Mouse (Mus musculus): ENCODE data around the gene Morn4.
"Not testable (repeated sequence)": the region's sequence is repeated elsewhere in the genome, so short reads cannot be mapped to it uniquely, and the experiment has no call there.

Gene Morn4

DNA sequence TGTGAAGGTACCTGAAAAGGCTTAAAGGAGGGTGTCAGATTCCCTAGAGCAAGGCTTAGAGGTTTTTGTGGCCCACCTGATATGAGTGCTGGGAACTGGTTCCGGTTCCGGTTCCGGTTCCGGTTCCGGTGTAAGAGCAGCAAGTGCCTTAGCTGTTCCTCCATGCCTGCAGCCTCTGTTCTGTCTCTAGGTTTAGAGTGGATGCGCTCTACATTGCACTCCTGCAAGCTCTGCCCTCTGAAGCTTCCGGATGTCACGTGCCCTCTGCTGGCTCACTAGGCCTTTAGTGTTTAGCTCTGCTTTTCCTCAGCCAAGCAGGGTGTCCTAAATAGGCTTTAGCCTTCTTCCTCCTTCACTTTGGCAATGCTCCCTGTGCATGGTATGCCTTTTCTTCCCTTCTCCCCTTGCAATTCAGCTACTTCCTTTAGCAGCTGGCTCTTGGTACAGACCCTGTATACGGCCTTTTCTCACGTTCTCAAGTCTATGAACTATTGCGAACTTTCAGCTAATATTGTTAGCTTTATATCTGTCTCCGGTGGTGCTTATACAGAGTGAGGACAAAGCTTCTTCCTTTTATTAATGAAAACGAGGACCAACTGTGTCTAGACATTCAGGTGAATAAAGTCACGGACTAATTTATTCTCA lies 3.1 kb upstream of the Morn4 start:
- in situ Hi-C loops (cut with MboI; ENCODE audit: unreplicated experiment in 2 of 2) = no loop called here

DNA sequence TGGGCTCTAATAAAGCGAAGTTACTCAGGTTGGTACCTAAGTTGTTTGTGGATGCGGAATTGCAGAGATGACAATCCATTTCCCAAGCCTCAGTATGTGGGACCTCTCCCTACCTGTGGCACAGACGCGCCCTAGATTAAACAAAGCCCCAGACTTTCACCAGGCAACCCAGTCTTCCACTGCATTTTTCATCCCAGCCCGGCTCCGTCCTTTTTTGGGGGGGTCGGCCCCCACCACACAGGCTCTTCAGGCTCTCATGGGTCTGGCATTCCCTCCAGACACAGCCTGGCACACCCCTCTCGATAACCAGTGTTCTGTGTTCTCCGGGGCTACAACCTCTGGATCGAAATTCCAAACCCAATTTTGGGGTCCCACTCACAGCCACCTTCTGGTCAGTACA lies 467 bp downstream of the Morn4 start:
- in situ Hi-C loops (cut with MboI; ENCODE audit: unreplicated experiment in 2 of 2) = no loop called here

DNA sequence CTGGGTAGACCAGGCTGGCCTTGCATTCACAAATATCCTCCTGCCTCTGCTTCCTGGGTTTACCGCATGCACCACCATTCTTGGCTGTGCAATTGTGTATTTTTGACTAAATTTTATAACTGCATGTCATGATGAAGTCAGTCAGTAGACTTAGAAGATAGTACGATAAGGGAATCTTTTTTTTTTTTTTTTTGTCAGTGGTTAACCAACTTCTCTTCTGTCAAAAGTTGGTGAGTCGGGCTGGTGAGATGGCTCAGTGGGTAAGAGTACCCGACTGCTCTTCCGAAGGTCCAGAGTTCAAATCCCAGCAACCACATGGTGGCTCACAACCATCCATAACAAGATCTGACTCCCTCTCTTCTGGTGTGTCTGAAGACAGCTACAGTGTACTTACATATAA lies 4.5 kb downstream of the Morn4 start:
- in situ Hi-C loops (cut with MboI; ENCODE audit: unreplicated experiment in 2 of 2) = not testable (repeated sequence)

DNA sequence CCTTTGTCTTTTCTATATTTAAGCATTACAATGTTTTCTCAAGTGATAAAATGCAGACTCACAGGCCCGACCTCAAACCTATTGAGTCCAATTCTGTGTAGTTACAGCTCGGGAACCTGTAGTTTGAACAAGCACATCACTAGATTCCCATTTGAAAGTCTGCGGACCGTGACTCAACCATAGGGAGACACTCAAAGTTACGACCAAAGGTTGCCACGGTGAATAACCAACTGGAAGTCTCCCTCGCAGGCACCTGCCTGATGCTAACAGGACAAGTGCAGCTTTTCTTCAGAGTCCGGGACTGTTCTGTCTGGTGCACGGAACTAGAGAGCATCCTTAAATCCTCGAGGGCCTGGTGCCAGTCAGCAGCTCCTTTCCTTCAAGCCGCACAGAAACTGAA lies 5.7 kb downstream of the Morn4 start:
- in situ Hi-C loops (cut with MboI; ENCODE audit: unreplicated experiment in 2 of 2) = no loop called here

DNA sequence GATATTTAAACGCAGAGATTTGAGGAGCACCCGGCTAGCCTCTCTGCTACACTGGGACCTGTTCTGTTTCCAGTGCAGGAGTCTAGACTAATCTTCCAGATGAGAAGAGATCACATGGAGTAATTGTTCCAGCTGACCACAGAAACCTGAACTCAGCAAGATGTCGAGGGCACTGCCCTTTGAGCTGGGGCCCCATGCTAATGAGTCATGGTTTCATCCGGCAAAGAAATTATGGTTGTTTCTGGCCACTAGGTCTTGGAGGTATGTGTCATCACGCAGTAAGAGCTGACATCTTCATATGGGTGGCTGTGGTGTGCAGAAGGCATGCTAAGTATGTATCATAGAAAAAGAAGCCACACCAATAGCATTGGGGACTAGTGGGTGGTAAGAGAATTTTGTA lies 6.2 kb downstream of the Morn4 start:
- in situ Hi-C loops (cut with MboI; ENCODE audit: unreplicated experiment in 2 of 2) = no loop called here

DNA sequence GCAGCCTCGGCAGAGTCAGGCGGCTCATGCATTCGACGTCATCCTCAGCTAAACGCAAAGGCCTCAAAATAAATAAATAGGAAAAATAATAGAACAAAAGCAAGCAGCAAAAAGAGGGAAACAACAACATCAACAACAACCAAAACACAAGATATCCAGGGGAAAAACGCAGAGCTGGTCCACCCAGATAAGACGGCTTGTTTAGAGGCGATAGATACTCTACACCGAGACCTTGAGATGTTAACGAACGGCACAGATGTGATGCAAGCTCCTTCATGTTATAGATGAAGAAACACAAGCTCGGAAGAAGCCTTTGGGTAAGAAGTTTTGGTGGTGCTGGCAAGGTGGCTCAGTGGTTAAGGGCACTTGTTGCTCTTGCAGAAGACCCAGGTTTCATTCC lies 7.2 kb downstream of the Morn4 start:
- in situ Hi-C loops (cut with MboI; ENCODE audit: unreplicated experiment in 2 of 2) = no loop called here

DNA sequence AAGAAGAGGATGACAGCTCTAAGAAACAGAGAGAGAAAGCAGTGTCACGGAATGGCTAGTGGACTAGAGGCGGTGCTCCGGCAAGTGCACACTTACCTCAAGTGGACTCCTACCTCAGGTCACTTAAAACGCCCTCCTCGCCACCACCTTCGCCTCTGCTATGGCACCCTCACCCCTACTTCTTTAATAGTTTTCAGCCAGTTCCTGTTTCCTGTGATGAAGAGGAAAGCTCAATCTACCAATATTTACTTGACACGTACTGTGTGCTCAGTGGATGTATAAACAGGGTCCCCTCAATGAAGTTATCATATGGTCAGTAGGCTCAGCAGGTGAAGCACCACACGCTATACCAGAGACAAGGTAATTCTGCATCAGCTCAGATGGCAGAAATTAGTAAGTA lies 7.6 kb downstream of the Morn4 start:
- in situ Hi-C loops (cut with MboI; ENCODE audit: unreplicated experiment in 2 of 2) = no loop called here

DNA sequence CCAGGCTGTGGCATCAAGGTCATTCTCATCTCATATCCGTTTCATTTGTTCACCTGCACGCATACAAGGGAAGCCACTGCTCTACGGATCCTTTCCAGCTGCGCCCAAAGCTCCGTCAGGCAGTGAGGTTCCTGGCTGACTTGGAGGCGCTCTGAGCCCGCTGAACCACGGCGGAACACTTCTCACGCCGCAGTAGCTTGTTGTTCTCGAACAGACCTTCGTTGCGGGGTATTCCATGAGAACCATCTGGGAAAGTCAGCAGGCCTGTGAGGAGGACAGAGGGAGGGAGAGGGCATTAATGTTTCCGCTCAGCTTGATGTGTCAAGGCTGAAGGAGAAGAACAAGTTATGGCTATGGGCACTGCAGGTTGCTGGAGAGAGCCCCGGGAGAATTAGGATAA lies 10.2 kb downstream of the Morn4 start:
- in situ Hi-C loops (cut with MboI; ENCODE audit: unreplicated experiment in 2 of 2) = no loop called here

DNA sequence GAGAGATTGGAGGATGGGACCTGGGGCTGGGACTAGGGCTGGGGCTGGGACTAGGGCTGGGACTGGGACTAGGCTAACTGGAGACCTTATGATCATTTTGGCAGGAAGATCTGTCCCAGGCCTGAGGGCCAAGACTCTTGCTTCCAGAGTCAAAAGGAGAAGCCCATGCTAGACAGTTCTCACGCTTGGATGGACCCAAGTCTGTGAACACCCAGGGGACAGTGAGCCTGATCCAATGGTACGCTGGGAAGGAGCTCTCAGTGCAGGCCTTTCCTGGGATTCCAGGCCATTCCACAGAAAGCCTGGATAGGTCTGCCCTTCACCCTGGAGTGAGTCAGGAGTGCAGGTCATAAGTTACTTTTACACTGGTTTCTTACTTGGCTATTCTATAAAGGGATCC lies 11.1 kb downstream of the Morn4 start:
- in situ Hi-C loops (cut with MboI; ENCODE audit: unreplicated experiment in 2 of 2) = no loop called here

DNA sequence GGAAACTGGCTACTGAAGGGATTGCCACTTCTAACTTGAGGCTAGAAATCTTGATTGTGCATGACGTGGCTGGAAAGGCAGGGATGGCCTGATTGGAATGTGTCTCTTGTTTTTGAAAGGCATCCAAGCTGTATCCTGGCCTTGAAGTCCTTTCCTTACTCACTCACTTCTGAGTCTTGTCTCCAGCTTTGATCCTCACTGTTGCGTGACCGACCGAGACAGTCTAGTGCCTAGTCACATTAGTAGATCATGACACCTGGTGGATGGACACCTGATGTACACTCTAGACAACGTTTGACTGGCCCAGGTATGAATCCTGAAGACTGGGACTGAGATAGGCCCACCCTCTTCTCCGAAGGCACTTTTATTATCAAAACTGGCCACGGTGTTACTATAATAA lies 13.4 kb downstream of the Morn4 start:
- in situ Hi-C loops (cut with MboI; ENCODE audit: unreplicated experiment in 2 of 2) = no loop called here

DNA sequence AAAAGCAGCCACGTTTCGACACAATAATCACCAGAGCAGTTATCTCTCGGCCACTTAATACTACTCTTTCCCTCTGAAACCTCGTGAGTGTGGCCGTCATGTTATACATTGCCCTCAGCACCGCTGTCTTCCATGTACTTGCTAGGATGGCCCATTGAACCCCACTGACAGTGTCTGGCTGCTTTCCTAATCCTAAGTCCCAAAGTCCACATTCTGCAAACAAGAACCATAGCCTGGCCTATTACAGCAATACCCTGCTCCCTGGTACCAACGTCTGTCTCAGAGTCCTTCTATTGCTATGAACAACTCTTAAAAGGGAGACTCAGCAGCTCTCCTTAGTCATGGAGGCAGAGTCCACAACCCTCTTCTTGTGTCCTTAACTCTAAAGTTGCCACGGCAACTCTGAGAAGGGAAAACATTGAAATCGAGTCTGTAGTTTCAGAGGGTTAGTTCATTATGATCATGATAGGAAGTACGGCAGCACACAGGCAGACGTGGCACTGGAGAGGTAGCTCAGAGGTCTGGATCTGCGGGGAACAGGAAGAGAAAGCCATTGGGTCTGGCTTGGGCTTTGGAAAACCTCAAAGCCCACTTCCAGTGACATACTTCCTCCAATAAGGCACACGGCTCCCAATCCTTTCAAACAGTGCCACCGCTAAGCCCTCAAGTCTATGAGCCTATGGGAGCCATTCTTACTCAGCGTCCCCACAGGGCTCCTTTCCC lies 14.1 kb downstream of the Morn4 start:
- in situ Hi-C loops (cut with MboI; ENCODE audit: unreplicated experiment in 2 of 2) = no loop called here

DNA sequence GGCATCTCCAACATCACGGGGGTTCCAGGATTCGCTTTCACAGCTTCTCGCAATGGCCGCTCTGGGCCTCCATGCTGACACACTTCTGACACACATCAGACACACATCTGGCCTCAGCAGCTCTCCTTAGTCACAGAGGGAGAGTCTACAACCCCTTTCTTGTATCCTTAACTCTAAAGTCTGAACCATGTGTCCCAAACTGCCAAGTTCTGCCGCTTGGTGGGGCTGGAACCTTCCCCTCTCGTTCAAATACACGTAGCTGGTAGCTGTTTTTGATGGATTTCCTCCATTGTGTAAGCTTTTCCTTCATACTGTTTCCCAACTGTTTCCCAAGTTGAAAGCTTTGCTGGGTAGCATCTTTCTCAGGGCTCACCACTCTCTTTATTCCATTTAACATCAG lies 14.9 kb downstream of the Morn4 start:
- in situ Hi-C loops (cut with MboI; ENCODE audit: unreplicated experiment in 2 of 2) = no loop called here

DNA sequence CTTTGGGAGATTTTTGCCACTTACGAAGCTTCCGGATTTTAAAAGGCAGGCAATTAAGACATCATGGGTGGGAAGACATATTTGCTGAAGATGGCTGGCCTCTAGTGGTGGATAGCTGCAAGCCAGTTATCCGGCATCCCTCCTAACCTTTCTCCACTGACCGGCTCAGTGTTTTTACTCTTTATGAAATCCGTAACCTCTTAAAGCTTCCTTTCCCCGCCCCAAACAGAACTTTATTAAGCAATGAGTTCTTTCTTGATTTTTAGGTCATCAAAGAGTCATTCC lies 17.0 kb downstream of the Morn4 start:
- in situ Hi-C loops (cut with MboI; ENCODE audit: unreplicated experiment in 2 of 2) = no loop called here

DNA sequence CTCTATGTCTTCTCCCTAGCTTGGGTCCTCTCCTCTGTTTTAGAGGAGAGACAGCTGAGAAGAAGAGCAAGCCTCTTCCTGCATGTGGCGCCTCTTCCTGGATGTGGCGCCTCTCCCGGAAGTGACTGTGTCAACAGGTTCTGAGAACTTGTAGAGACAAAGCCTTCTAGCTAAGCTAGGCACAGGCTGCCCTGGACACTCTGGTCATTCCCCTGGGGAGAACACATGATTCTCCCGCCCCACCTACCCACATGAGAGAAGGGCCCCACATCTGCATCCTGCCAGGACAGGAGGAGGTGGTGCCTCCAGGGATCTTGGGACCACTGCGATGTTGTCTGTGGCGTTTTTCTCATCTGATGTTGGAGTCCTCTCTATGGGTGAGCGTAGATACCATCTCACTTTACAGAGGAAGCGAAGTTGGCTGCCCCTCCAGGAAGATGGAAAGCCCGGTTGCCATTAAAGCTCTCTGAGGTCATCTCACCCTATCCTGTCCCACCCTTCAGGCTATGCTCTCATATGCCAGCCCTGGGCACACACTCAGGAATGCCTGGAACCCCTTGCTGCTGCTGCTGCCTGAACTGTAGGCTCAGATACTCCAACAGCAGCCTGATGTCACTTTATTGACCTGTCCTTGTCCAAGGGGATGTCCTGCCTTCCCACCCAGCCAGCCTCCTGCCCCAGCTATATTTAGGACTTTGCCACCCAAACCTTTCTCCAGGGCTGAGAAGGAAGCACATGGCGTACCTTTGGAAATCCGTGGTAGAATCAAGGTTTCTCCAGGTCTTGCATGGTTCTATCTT lies 17.5 kb downstream of the Morn4 start:
- in situ Hi-C loops (cut with MboI; ENCODE audit: unreplicated experiment in 2 of 2) = no loop called here

DNA sequence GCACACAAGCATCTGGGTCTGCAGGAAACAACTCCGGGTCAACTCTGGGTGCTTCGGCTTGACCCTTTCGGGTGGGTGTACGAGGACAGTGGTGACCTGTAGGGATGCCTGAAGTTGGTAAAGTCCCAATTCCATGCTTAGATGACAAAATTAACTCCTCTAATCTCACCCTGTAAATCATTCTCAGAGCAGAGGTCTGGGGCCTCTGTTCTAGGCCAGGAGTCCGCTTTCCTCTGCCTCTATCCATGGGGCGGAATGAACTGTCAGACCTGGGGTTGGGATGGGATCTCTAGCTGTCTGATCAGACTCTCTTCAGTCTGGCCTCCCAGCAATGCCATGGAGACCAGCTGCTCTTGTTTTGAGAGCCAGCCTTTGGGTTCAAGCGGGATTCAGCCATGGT lies 24.7 kb downstream of the Morn4 start:
- in situ Hi-C loops (cut with MboI; ENCODE audit: unreplicated experiment in 2 of 2) = no loop called here

DNA sequence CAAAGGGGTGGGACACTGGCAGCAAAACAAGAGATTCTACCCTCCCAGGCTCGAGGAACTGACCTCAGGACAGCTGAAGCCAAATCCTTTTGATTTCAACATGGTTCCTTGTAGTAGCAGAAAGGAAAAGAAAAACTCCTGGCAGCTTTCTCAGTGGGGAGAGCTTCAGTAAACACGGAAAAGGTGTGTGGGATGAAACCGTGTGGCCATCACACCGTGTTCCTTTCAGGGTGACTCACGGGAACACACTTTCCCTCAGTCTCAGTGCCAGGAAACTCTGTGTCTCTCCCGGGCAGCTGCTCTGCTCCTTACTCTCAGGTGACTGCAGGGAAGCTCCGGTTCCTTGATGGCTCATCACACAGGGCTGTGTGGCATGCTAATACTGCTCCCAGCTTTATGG lies 27.7 kb downstream of the Morn4 start:
- in situ Hi-C loops (cut with MboI; ENCODE audit: unreplicated experiment in 2 of 2) = no loop called here

DNA sequence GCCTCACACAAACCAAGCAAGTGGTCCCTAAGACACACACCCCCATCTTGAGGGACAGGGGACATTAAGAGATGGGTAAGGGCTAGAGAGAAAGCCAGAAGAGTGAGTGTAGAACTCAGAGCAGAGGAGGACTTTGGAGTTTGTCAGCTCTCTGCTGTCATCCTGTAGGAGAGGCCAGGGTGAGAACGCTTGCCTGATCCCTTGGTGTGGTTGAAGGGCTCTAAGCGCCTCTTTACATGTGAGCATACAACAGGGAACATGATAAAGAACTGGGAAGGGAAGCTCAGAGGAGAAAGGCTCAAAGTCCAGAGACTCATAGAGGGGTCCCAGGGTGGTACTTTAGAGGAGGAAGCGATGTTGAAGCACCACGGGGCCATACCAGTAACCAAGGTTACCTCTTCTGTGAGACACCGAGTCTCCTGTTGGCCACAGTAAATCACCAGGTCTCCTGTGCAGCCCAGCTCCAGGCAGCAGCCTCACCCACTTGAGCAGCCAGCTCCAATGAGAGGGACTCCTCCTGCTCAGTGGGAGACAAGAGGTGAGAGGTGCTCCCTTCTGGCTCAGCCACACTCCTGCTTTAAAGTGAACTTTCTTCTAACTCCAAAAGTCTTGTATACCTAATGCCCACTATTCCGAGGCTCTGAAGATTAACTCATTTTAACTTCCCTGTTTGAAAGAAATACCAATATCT lies 29.3 kb downstream of the Morn4 start:
- in situ Hi-C loops (cut with MboI; ENCODE audit: unreplicated experiment in 2 of 2) = no loop called here

DNA sequence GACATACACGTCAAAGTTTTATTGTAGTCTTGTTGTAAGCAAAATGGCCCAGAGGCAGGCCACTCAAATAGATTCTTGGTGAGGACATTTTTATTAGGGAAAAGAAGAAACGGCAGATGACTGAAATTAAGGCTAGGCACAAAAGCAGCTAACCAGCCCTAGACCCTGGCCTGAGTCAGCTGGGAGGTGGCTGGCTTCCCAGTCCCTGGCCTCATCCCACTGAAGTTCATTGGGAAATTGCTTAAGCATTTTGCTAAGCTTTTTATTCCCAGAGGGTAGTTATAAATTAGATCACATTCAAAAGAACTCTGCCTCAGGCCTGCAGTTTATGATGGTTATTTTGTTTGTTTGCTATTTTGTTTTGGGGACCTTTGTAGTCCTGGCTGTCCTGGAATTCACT lies 30.3 kb downstream of the Morn4 start:
- in situ Hi-C loops (cut with MboI; ENCODE audit: unreplicated experiment in 2 of 2) = no loop called here

DNA sequence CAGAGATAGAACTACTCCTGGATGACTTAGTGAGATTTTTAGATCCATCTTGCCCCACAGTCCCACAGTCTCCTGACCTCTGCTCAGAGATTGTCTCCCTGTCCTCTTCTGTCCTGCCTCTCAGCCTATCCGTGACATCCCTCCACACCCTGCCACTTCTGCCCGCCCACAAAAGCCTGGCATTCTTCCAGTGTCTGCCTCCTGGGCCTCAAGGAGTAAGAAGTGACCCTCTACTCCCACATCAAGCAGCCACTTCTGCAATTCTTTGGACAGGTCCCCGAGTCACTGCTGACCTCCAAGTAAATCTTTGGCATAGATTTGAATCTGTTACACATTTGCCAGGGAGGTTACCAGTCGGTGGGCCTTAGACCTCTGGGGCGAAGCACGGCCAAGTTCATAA lies 31.9 kb downstream of the Morn4 start:
- in situ Hi-C loops (cut with MboI; ENCODE audit: unreplicated experiment in 2 of 2) = no loop called here

DNA sequence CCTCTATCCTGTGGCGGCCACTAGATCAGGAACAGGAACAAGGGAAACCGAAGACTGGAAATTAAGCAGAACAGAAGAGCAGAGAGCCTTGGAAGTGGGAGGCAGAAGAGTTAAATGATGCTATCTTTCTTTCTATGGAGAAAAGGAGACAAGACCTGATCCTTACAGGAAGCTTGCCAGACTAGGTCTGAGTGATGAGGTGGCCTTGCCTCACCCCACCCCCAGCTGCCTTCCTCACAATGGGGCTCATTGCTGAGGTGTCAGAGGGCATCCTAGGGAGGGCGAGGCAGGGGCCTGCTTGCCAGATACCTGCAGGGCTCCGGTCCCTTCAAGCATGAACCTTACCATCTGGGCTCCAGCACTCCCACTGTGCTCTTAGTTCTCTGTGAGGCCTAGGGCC lies 34.2 kb downstream of the Morn4 start, which contains the start of gene 4933411K16Rik:
Gene 4933411K16Rik (plus strand): TSS at position 301 of the 400 bp plus-strand sequence.
- in situ Hi-C loops (cut with MboI; ENCODE audit: unreplicated experiment in 2 of 2) = no loop called here

DNA sequence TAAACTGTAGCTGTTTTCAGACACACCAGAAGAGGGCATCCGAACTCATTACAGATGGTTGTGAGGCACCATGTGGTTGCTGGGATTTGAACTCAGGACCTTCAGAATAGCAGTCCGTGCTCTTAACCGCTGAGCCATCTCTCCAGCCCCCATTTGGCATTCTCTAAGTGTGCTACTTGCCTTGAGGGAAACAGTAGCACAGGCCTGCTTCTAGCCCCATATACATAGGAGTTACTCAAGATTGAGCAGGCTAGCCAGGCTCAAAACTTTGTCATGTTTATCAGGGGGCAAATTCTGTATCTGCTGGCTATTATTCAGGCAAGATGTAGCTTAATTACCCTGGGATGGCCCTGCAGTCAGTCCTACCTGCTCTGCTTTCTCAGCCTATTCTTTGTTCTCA lies 34.8 kb downstream of the Morn4 start:
- in situ Hi-C loops (cut with MboI; ENCODE audit: unreplicated experiment in 2 of 2) = no loop called here
